Mouse (Mus musculus) forebrain, embryonic 10.5 days (tissue): Measurements from ENCODE around the gene Tns4. TPM values are rescaled to one million over a fixed set of nuclear protein-coding genes. Genes with fewer than 3 reads are reported as not detected.
A peak's percentile ranks its signal among the peaks of the same experiment; 100 is the strongest.

Source experiments
- DNase-seq: peaks from one replicate; pipeline ENCODE4 v3.0.0-alpha.2; 2017; ENCODE audit warnings: low spot score; ENCODE audit errors: extremely low spot score
- H3K27ac ChIP-seq: fragments of 300-500 bp; sonication (generic); 2 replicates; pipeline ENCODE4 v1.5.1; 2016; ENCODE audit warnings: mild to moderate bottlenecking
- H3K27me3 ChIP-seq: fragments of 300-500 bp; sonication (generic); 2 replicates; pipeline ENCODE4 v1.6.1; 2016; ENCODE audit warnings: mild to moderate bottlenecking; ENCODE audit not compliant: poor library complexity, severe bottlenecking
- H3K36me3 ChIP-seq: fragments of 300-500 bp; sonication (generic); replicated peaks from 2 replicates; pipeline ENCODE4 v1.6.1; 2016; ENCODE audit warnings: mild to moderate bottlenecking, moderate library complexity
- H3K4me1 ChIP-seq: fragments of 300-500 bp; sonication (generic); 2 replicates; pipeline ENCODE4 v1.6.1; 2016
- H3K4me3 ChIP-seq: fragments of 300-500 bp; sonication (generic); 2 replicates; pipeline ENCODE4 v1.5.1; 2016; ENCODE audit warnings: mild to moderate bottlenecking, moderate library complexity
- H3K9me3 ChIP-seq: fragments of 300-500 bp; sonication (generic); 2 replicates; pipeline ENCODE4 v1.6.1; 2016; ENCODE audit warnings: mild to moderate bottlenecking, moderate library complexity
- WGBS: fragments of 180-500 bp; shearing (Covaris S2); methylation state at CpG from one replicate; pipeline ENCODE4 v1.1.7; 2016; 5-methylcytosine and 5-hydroxymethylcytosine counted together
- polyA plus RNA-seq: library from polyadenylated mRNA; unstranded; fragments of >200 nt; fragmentation: Nextera tagmentation; extraction: Ambion mirVana; gene quantifications from 2 replicates; pipeline ENCODE4 v1.2.1, GENCODE M21; 2016

The Tns4 gene
- polyA plus RNA-seq, 1 experiment from 2014 or later = 0.81 TPM

- 0 out of 2 replicates have a peak, but pooled peaks cover 4% of the 10 kb centered on the region for H3K27me3 ChIP-seq
- DNase-seq = no peak
- H3K4me3 ChIP-seq = no peak overlapping the region
- H3K36me3 ChIP-seq = no peaks in the 10 kb centered on the region
- WGBS = 87% methylated on average over 18 of the region's 18 CpGs
- no peaks in the 10 kb centered on the region for H3K9me3 ChIP-seq
- peak overlapping the region; percentile 76 for H3K27ac ChIP-seq
- H3K4me1 ChIP-seq = peaks cover 59% of the 10 kb centered on the region
These were observed 38.9 kb upstream of the Tns4 start for GRCm38 (mm10) chr11:99127785-99128682.

DNA sequence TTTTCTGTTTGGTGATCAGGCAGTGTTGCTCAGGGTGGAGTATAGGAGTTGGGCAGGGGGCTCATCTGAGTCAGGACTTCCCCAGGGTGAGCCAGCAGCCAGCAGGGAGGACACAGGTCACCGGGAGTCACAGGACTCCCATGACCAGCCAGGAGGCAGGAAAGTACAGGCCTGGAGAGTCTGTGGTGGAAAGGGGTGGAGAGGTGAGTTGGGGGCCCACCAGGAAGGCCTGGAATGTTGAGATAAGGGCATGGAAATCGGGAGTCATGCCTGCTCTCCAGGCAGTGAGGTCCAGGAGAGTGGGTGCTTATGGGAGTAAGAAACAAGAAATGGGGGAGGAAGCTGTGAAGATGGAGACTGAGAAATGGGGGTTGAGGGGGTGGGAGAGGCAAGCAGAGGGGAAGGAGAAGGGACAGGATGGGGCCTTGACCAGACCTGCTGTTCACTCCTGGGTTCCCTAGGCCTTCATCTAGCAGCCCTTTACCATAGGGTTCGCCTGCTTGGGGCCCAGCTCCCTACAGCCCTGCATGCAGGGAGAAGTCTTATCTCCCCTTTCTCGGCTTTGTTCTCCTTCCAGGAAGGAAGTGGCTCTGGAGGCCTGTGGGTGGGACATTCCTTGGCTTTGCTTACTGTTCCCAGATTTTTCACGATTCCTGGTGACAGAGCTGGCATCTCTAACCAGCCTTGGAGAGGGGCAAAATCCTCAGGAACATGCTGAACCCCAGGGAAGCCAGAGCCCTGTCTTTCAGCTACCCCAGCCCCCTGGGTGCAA is 37.6 kb upstream of the Tns4 start:
- no peaks in the 10 kb centered on the region for H3K36me3 ChIP-seq
- 49% methylated on average over 5 of the region's 5 CpGs for WGBS
- H3K27me3 ChIP-seq = 0 out of 2 replicates have a peak, but pooled peaks cover 4% of the 10 kb centered on the region
- H3K4me1 ChIP-seq = peaks cover 50% of the 10 kb centered on the region
- no peak overlapping the region for H3K4me3 ChIP-seq
- DNase-seq = no peak
- peak overlapping the region; percentile 76 for H3K27ac ChIP-seq
- H3K9me3 ChIP-seq = no peaks in the 10 kb centered on the region

DNA sequence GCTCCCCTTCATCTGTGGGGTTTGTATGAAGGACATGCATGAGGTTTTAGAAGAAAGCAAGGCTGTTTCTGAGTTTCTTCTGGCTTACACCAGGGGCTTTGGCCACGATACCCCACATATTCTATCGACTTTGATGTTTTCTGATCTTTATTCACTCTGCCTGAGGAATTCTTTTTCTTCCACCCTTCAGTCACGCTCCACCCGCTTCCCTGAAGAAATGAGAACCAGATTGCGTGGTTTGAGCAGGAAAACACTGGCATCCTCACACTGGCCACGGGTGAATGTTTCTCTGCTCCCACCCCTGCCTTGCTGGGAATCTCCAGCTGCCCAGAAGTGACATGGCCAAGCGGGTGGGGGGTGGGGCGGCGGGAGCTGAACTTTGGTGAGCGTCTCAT is 35.5 kb upstream of the Tns4 start:
- DNase-seq = no peak
- no peaks in the 10 kb centered on the region for H3K9me3 ChIP-seq
- peak overlapping the region; percentile 65 for H3K27ac ChIP-seq
- 59% methylated on average over 10 of the region's 10 CpGs for WGBS
- H3K27me3 ChIP-seq = no peaks in the 10 kb centered on the region
- no peak overlapping the region for H3K4me3 ChIP-seq
- no peaks in the 10 kb centered on the region for H3K36me3 ChIP-seq
- H3K4me1 ChIP-seq = peaks cover 63% of the 10 kb centered on the region

GRCm38 (mm10) chr11:99123977-99124634 is 35.0 kb upstream of the Tns4 start:
- Histone ChIP-seq H3K4me1 (peaks cover 69% of the 10 kb centered on the region), H3K36me3 (no peaks in the 10 kb centered on the region), H3K9me3 (no peaks in the 10 kb centered on the region), H3K4me3 (no peak overlapping the region), H3K27ac (peak overlapping the region; percentile 65; the same call in 1 of the 2 replicates), H3K27me3 (no peaks in the 10 kb centered on the region)
- WGBS = 40% methylated on average over 15 of the region's 15 CpGs
- DNase-seq = peak; percentile 59

DNA sequence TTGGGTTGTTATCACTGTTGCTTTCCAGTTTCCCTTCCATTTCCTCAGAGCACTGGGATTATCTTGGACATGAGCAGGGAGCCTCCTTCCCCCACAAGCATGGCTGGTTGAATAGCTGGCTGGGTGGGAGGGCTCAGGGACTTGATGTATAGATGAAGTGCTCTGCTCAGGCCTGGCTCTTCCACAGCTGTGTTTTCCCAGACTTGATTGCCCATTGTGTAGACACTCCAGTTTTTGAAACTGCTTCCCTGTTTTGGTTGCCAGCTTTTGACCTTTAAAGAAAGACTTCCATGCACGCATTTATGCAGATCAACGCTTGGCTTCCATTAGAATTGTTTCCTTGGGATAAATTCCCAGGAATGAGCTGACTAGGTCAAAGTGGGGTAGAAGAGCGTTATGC is 33.6 kb upstream of the Tns4 start:
- Histone ChIP-seq H3K27me3 (no peaks in the 10 kb centered on the region), H3K4me1 (peaks cover 68% of the 10 kb centered on the region), H3K4me3 (no peak overlapping the region), H3K36me3 (no peaks in the 10 kb centered on the region), H3K27ac (peak overlapping the region; percentile 48; the same call in 1 of the 2 replicates), H3K9me3 (no peaks in the 10 kb centered on the region; the same call in 1 of the 2 replicates)
- no peak for DNase-seq
- 74% methylated on average over 3 of the region's 3 CpGs for WGBS

DNA sequence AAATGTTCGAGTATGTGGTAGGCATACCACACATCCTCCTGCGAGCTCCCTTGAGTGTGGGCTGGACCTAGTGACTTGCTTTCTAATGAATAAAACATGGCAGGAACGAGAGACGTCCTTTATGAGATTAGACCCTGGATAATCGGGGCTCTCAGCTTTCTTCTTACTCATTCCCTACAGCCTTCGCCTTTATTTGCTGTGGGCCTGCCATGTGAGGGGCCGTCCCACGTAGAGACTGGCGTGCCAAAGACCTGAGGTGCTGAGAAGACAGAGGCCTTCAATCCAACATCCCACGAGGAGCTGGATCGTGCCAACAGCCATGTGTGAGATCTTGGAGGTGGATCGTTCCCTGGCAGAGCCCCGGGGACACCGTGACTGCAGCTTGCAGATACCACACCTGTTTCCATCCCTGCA is 32.1 kb upstream of the Tns4 start:
- WGBS = 59% methylated on average over 14 of the region's 14 CpGs
- Histone ChIP-seq H3K27me3 (no peaks in the 10 kb centered on the region), H3K4me3 (peak overlapping the region; percentile 3; the same call in 1 of the 2 replicates), H3K9me3 (no peaks in the 10 kb centered on the region; the same call in 1 of the 2 replicates), H3K4me1 (peaks cover 55% of the 10 kb centered on the region), H3K36me3 (no peaks in the 10 kb centered on the region), H3K27ac (peak overlapping the region; percentile 83)
- no peak for DNase-seq

GRCm38 (mm10) chr11:99120524-99121217 is 31.6 kb upstream of the Tns4 start:
- H3K4me1 ChIP-seq = peaks cover 50% of the 10 kb centered on the region
- peak overlapping the region; percentile 83 for H3K27ac ChIP-seq
- no peaks in the 10 kb centered on the region; the same call in 1 of the 2 replicates for H3K9me3 ChIP-seq
- no peaks in the 10 kb centered on the region for H3K36me3 ChIP-seq
- H3K27me3 ChIP-seq = no peaks in the 10 kb centered on the region
- no peak for DNase-seq
- WGBS = 51% methylated on average over 20 of the region's 20 CpGs
- H3K4me3 ChIP-seq = no peak overlapping the region

DNA sequence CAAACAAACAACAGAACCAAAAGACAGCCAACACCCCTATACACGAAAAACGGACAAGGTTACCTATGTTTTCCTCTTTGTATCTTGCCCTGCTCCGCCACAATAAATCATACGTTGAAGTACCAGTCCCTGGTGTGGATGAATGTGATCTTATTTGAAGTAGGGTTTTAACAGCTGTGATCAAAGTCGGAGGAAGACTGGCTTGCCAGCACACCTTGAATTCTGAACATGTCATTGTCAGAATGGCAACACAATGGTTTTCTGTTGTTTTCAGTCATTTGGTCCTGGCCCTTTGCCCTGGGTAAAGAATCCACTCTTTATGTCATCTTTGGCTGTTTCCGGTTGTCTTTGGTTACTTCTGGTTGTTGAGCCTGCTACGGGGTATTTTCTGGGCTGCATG is 29.9 kb upstream of the Tns4 start:
- H3K27me3 ChIP-seq = no peaks in the 10 kb centered on the region
- DNase-seq = no peak

GRCm38 (mm10) chr11:99118420-99118819 is 29.3 kb upstream of the Tns4 start:
- H3K27ac ChIP-seq = no peak overlapping the region
- 98% methylated on average over 1 of the region's 1 CpGs for WGBS
- H3K36me3 ChIP-seq = no peaks in the 10 kb centered on the region
- DNase-seq = no peak
- H3K4me1 ChIP-seq = peaks cover 38% of the 10 kb centered on the region
- H3K9me3 ChIP-seq = no peaks in the 10 kb centered on the region; the same call in 1 of the 2 replicates
- H3K27me3 ChIP-seq = no peaks in the 10 kb centered on the region
- H3K4me3 ChIP-seq = no peak overlapping the region

More for the DNA sequence above, 29.9 kb upstream of the Tns4 start:
- H3K27ac ChIP-seq = peak overlapping the region; percentile 17
- H3K9me3 ChIP-seq = no peaks in the 10 kb centered on the region; the same call in 1 of the 2 replicates
- no peaks in the 10 kb centered on the region for H3K36me3 ChIP-seq
- WGBS = 84% methylated on average over 7 of the region's 7 CpGs
- peaks cover 33% of the 10 kb centered on the region for H3K4me1 ChIP-seq
- H3K4me3 ChIP-seq = no peak overlapping the region

GRCm38 (mm10) chr11:99117907-99118306 is 28.8 kb upstream of the Tns4 start:
- no peak for DNase-seq
- Histone ChIP-seq H3K27ac (no peak overlapping the region), H3K9me3 (no peaks in the 10 kb centered on the region; the same call in 1 of the 2 replicates), H3K4me3 (no peak overlapping the region), H3K4me1 (peaks cover 44% of the 10 kb centered on the region), H3K36me3 (no peaks in the 10 kb centered on the region), H3K27me3 (no peaks in the 10 kb centered on the region)
- WGBS = 93% methylated on average over 7 of the region's 7 CpGs

GRCm38 (mm10) chr11:99115940-99116339 is 26.8 kb upstream of the Tns4 start:
- H3K4me3 ChIP-seq = no peak overlapping the region
- no peak for DNase-seq
- WGBS = 84% methylated on average over 6 of the region's 6 CpGs
- no peak overlapping the region for H3K27ac ChIP-seq
- H3K4me1 ChIP-seq = peaks cover 42% of the 10 kb centered on the region
- H3K27me3 ChIP-seq = no peaks in the 10 kb centered on the region
- H3K36me3 ChIP-seq = no peaks in the 10 kb centered on the region
- no peaks in the 10 kb centered on the region; the same call in 1 of the 2 replicates for H3K9me3 ChIP-seq

DNA sequence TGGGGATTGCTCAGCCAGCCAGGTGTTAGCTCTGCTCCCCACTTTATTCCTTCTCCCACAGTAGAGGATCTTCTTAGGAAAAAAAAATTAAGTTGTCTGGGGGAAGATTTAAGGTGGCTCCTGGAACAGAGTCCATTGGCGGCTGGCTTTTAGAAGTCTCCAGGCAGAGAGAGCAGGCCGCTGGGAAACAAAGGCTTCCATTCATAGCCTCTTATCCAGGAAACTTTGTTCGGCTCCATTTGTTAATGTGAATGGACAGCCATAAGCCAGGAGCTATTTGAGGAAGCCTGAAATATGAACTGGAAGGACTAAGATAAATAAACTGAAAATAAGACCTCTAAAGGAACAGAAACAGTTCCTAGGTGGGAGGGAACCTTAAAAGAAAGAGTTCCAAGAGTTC is 24.0 kb upstream of the Tns4 start:
- Histone ChIP-seq H3K27me3 (no peaks in the 10 kb centered on the region), H3K27ac (peak overlapping the region; percentile 81), H3K4me3 (peak overlapping the region; percentile 18; the same call in 1 of the 2 replicates), H3K36me3 (no peaks in the 10 kb centered on the region), H3K9me3 (peaks cover 6% of the 10 kb centered on the region; the same call in 1 of the 2 replicates), H3K4me1 (peaks cover 29% of the 10 kb centered on the region)
- 3% methylated on average over 3 of the region's 3 CpGs for WGBS
- DNase-seq = peak; percentile 49
